Mouse (Mus musculus) cerebellum, postnatal 36 days (tissue): ENCODE measurements around the gene Tmbim1.

Experiments
- DNase-seq, 2 experiments: peaks; one replicate each; pipeline ENCODE4 v3.0.0; 2021 to 2022; ENCODE audit warnings: mixed read lengths in 2 of 2

Tmbim1 gene

GRCm38 (mm10) chr1:74294090-74294643 is 11.3 kb downstream of the Tmbim1 start:
- no peak for DNase-seq

DNA sequence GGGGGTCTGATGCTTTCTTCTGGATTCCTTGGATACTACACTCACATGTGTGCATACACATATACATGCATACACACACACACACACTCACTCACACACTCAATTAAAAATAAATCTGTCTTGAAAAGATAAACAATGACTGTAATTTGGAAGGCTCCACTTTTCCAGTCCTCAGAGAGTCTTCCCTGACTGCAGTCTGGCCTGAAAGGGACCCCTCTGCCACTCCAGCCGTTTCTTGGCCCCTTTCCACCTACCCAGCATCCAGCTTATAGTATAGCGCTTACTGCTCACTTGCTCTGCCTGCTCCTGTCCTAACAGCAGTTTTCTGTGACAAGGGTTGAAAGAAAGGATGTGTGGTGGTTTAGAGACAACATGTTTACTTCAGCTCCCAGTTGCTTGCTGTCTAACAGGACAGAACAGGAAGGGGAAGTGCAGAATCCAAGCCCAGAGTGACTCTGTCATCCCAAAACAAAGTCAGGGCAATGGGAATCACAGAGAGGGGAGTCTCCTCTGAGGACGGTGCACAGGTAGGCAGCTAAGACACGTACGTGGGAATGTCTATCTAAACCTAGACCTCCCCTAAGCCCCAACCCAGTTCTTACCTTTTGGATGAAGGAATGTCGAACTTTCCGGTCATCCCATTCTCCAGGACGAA is 12.0 kb downstream of the Tmbim1 start:
- DNase-seq = no peak

DNA sequence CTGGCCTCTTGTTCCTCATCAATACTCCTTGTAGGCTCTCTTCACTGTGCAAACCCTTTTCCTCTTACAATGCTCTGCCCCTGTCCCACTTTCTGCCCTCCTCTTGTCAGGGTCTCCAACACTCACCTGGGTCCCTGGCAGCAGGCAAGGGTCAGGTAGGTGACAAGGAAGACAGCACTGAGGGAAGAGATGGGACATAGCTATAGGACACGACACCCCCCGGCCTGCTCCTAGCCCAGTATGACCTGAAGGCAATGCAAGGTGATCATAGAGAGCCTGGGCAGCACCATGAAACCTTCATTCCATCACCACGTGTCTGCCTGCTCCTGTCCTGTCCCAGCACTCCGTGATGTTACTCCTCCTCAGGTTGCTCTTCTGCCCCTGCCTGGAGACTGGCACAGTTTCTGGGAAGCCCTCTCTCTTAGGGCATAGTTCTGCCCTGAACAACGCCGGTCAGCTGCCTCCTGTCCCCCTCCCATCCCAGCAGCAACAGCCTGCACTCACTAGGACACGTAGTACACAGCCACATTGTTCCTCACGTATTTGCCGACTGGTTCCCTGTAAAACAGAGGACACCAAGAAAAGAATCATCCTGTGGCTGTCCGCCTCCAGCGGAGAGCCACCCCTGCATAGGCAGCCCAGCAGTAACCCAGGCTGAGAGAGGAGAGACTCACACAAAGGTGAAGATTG is 12.9 kb downstream of the Tmbim1 start:
- DNase-seq = no peak

DNA sequence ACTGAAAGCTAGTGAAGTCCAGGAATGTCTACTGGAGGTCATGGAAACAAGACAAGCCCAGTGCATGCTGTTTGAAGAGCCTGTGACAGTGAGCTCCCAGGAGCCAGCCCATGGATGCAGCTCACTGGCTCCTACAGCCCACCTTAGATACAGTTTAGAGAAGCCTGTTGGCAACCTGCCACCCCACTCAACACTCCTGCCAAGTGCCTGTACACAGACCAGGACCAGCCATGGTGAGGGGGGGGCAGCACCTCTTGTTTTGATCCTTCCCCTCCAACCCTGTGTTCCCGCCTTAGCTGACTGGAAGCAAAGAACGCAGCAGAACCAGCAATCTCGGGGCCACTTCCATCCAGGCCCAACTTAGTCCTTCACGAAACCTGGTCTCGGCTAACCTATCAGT is 15.3 kb downstream of the Tmbim1 start:
- peak; percentile 37 to 44 for DNase-seq

DNA sequence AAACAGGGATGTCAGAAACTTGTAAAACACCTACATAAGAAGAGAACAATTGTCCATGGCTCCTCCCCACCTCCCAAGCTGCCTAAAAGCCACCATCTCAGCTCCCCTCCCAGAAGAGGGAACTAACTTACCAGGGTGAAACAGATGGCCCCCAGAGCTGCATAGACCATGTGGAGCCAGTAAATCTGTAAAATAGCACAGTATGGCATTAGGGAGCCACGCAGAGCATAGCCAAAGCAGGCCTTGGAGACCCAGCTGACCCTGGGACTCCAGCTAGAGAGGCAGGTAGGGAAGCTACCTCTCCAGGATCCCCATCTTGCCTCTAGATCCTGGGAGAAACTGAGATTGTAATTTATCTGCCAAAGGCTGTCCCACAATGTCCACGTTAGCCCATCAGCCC is 15.7 kb downstream of the Tmbim1 start:
- no peak for DNase-seq

- DNase-seq = no peak
Observed at GRCm38 (mm10) chr1:74289248-74289647, 16.2 kb downstream of the Tmbim1 start.

DNA sequence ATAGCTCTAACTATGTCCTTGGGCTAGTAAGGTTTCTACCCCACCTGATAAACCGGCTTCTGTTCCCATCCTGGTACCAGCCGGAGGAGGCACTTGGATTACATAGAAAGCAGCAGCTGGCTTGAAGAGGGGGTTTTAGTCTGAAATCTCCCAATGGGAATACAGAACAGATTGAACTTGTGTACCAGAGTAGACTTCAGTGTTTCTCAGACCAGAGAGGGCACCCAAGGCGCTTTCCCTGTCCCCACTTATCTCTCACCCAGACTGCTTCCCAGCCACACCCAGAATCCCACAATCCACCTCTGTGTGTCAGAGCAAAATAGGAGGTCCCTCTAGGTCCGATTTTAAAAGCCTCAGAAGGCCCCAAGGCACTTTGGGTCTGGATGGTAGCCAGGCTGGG is 17.1 kb downstream of the Tmbim1 start:
- no peak for DNase-seq

DNA sequence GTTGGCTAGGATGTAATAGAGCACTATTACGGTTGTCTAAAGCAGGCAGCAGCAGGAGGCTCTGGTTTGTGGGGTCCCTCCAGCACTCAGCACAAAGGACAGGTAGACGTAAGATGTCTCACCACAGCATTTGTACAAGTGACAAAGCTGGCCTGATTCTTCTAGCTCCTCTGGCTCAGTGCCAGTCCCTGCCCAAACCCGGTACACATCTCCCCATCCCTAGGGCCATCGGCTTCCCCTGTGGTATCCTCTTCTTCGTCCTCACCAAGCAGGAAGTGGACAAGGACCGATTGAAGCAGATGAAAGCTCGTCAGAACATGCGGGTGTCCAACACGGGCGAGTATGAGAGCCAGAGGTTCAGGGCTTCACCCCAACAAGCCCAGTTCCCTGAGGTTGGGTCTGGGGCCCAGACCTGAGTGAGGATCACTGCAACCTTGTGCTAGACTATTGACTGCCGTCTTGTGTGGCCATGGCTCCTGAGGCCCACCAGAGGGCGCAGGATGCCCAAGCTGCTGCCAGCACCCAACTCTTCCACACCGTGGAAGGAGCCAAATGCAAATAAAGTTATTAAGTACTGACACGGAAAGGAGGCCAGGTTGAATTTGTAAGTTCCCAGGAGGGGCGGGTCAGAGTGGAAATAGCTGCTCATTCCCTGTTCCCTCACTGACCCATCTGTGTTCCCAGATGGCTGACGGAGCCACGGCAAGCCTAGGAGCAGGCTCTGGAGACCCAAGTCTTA is 18.4 kb downstream of the Tmbim1 start:
- peak in 1 of 2 experiments; percentile 37 for DNase-seq

GRCm38 (mm10) chr1:74285212-74286010 is 20.0 kb downstream of the Tmbim1 start:
- peak in 1 of 2 experiments; percentile 38 for DNase-seq

- peak; percentile 99 for DNase-seq
Observed at GRCm38 (mm10) chr1:74284543-74285160, 20.8 kb downstream of the Tmbim1 start, which contains the start of the genes Aamp and Pnkd. Gene Aamp, minus strand, starts transcription at chr1:74284738. Gene Pnkd, plus strand, starts transcription at chr1:74284930.

DNA sequence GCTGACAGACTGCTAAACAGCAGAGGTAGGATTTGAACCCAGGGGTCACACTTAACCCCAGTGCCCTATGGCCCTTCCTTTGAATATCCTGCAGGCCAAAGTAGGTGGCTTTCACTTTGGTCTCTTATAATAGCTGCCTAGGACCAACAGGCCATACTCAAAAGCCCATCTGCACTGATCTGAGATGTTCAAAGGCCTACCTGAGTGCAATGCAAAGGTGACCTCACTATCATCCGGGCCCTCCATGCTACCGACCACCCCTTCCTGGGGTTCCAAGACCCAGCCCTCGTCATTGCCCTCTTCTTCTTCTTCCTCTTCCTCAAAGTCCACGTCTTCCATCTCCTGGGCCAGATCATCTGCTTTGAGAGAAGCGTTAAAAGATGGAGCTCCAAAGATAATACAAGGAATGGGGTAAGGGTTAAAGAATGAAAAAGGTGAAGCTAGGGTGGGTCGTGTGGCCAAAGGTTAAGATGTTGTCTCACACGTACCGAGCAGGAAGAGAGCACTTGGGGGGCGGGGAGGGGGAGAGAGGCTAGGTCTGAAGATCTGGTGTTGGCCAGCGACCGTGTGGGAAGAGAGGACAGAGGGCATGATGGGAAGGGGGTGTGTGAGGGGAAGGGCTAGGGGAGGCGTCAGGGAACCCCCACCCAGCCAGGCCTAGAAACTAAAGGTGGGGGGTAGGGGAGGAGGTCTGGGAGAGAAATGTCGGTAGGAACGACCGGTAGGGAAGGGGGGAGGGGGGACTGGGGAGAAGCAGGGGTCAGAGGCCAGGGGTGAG is 21.5 kb downstream of the Tmbim1 start:
- peak in 1 of 2 experiments; percentile 43 for DNase-seq

GRCm38 (mm10) chr1:74282896-74283625 is 22.4 kb downstream of the Tmbim1 start:
- no peak for DNase-seq

DNA sequence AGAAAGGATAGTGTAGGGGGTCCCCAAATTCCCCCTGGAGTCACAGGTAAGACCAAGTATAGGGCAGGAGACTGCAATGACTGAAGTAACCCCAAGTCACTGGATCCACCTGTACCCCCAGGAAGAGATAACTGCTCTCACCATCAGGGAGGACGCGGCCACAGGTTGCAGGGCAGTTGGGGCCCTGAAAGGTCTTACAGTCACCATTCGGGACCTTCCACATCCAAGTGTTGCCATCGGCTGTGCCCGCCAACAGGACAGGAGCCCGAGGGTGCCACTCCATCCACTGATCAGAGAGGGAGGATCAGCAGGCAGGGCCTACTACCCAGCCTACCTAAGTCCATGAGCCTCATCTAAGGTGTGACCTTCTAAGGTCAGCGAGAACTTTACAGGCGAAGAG is 23.5 kb downstream of the Tmbim1 start:
- no peak for DNase-seq

GRCm38 (mm10) chr1:74281372-74281771 is 24.1 kb downstream of the Tmbim1 start:
- no peak for DNase-seq

DNA sequence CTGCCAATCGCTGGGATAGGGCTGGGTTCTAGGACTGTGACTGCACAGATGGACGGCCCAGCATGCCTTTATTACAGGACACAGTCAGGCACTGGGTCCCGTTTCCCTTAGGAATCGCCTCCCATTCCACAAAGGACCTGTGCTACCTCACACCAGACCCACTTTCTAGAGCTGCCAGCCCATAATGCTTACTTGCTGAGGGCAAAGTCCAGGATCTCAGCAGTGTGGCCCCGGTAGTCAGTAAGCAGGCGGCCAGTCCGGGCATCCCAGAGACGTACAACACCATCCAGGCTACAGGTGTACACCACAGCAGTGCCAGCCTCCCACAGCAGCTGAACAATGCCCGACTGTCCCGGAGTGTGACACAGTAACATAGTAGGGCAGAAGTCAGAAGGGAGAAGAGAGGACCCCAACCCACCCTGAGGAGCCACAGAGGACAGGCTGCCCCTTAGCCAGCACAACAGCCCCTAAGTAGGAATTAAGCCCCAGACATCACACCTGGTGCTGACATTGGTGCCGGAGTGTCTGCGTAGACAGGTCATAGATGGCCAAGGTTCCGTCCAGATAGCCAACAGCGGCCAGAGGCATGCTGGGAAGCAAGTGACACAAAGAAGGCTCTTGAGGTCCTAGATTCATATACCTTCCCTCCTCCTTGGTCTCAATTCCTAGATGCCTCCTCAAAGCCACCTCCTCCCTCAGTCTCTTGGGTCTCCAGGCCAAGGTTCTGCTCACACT is 24.7 kb downstream of the Tmbim1 start:
- no peak for DNase-seq

- DNase-seq = no peak
Observed at GRCm38 (mm10) chr1:74278988-74279387, 26.4 kb downstream of the Tmbim1 start.

DNA sequence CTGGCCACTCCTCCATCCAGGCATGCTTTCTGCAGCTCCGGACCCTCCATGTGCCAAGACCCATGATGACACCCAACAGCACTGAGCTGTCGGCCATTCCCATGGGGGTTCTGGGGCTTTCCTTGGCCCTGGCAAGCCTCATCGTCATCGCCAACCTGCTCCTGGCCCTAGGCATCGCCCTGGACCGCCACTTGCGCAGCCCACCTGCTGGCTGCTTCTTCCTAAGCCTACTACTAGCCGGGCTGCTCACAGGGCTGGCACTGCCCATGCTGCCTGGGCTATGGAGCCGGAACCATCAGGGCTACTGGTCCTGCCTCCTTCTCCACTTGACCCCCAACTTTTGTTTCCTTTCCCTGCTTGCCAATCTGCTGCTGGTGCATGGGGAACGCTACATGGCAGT is 26.9 kb downstream of the Tmbim1 start, which contains the start of gene Gpbar1:
TSS of gene Gpbar1 (plus strand) at position 13 of the 400 bp plus-strand sequence.
- DNase-seq = no peak

GRCm38 (mm10) chr1:74277883-74278537 is 27.4 kb downstream of the Tmbim1 start:
- DNase-seq = no peak

GRCm38 (mm10) chr1:74277041-74277440 is 28.4 kb downstream of the Tmbim1 start:
- DNase-seq = no peak
